Mouse (Mus musculus): Measurements from ENCODE around the gene Kif13a.

GRCm38 (mm10) chr13:46872732-46873131 is 56.9 kb downstream of the Kif13a start:
- TF ChIP-seq CTCF (conservative IDR thresholded peaks at IDR 0.05; ENCODE audit: insufficient read depth, insufficient read length, low read depth, low read length): no peak
- no peak for TF ChIP-seq POLR2A (IDR thresholded peaks at IDR 0.05; ENCODE audit: low read depth, low read length)
